Mouse (Mus musculus) stomach, embryonic 16.5 days (tissue): ENCODE results near the gene Zdhhc4. TPM values are rescaled to one million over a fixed set of nuclear protein-coding genes. Genes with fewer than 3 reads are reported as not detected.
A peak's percentile ranks its signal among the peaks of the same experiment; 100 is the strongest.

Source experiments
- ATAC-seq: fragments of 200-750 bp; cut with Nextera tagmentation; 2 replicates; pipeline ENCODE4 v1.8.0; 2017; ENCODE audit warnings: moderate number of reproducible peaks, moderate TSS enrichment; ENCODE audit not compliant: insufficient read depth, low FRiP score
- H3K27ac ChIP-seq: fragments of 300-500 bp; sonication (generic); 2 replicates; pipeline ENCODE4 v1.5.1; 2014; ENCODE audit warnings: low read length
- H3K27me3 ChIP-seq: fragments of 300-500 bp; sonication (generic); 2 replicates; pipeline ENCODE4 v1.6.1; 2014; ENCODE audit warnings: low read length, control low read depth, mixed read lengths; ENCODE audit not compliant: control insufficient read depth, insufficient read depth
- H3K36me3 ChIP-seq: fragments of 300-500 bp; sonication (generic); 2 replicates; pipeline ENCODE4 v1.6.1; 2014; ENCODE audit warnings: low read length; ENCODE audit not compliant: control insufficient read depth, insufficient read depth
- H3K4me1 ChIP-seq: fragments of 300-500 bp; sonication (generic); 2 replicates; pipeline ENCODE4 v1.6.1; 2014; ENCODE audit warnings: low read length, control low read depth, mixed read lengths; ENCODE audit not compliant: control insufficient read depth, insufficient read depth
- H3K4me2 ChIP-seq: fragments of 300-500 bp; sonication (generic); 2 replicates; pipeline ENCODE4 v1.6.1; 2014; ENCODE audit warnings: low read depth, low read length, mixed read lengths
- H3K4me3 ChIP-seq: fragments of 300-500 bp; sonication (generic); replicated peaks from 2 replicates; pipeline ENCODE4 v1.5.1; 2014; ENCODE audit warnings: mild to moderate bottlenecking, low read length
- H3K9ac ChIP-seq: fragments of 300-500 bp; sonication (generic); 2 replicates; pipeline ENCODE4 v1.6.1; 2014; ENCODE audit warnings: low read length
- H3K9me3 ChIP-seq: fragments of 300-500 bp; sonication (generic); replicated peaks from 2 replicates; pipeline ENCODE4 v1.6.1; 2016; ENCODE audit warnings: low read length, control low read depth; ENCODE audit not compliant: control insufficient read depth
- WGBS: fragments of 180-500 bp; shearing (Covaris S2); extraction: QIAGEN DNeasy Blood & Tissue Kit; methylation state at CpG from one replicate; pipeline ENCODE4 v1.1.7; 2014; 5-methylcytosine and 5-hydroxymethylcytosine counted together
- polyA plus RNA-seq: library from polyadenylated mRNA; unstranded; fragments of >200 nt; fragmentation: Nextera tagmentation; extraction: Ambion mirVana; gene quantifications from 2 replicates; pipeline ENCODE4 v1.2.1, GENCODE M21; 2015

Gene Zdhhc4
- polyA plus RNA-seq, 1 experiment from 2014 or later = 63.6 TPM

DNA sequence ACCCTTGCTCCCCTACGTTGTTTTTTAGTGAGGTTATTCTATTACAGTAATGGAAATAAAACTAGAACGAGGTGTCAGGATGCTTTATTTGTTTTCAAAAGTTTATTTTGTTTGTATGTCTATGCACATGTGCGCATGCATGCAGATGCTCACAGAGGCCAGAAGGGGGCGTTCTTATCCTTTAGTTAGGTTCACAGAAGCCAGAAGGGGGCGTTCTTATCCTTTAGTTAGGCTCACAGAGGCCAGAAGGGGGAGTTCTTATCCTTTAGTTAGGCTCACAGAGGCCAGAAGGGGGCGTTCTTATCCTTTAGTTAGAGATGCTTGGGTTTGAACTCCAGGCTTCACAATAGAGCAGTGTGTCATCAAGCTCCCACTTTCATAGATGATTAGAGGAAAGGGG lies 7.5 kb upstream of the Zdhhc4 start:
- no peak overlapping the region for H3K4me3 ChIP-seq
- H3K4me1 ChIP-seq = no peaks in the 10 kb centered on the region
- ATAC-seq = no peak
- no peak overlapping the region for H3K9ac ChIP-seq
- H3K27ac ChIP-seq = no peak overlapping the region
- no peaks in the 10 kb centered on the region for H3K27me3 ChIP-seq
- 62% methylated on average over 6 of the region's 6 CpGs for WGBS
- H3K9me3 ChIP-seq = no peaks in the 10 kb centered on the region
- H3K36me3 ChIP-seq = no peaks in the 10 kb centered on the region
- no peak overlapping the region for H3K4me2 ChIP-seq

DNA sequence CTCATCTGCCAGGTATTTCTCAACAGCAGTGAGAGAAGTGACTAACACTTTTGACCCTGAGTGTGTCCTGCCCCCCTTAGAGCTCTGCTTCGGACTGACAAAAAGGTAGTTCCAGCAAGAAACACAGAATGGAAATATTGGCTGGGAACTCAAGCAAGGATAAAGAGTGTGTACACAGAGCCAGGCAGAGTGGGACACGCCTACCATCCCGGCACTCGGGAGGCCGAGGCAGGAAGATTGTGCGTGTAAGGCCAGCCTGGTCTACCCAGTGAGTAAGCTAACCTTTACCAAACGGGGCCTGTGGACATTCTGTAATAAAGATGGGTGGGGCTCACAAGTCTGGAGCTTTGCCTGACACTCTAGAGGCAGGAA lies 6.0 kb upstream of the Zdhhc4 start:
- Histone ChIP-seq H3K4me2 (no peak overlapping the region), H3K27me3 (no peaks in the 10 kb centered on the region), H3K4me3 (no peak overlapping the region), H3K4me1 (no peaks in the 10 kb centered on the region), H3K9ac (no peak overlapping the region), H3K36me3 (no peaks in the 10 kb centered on the region), H3K9me3 (no peaks in the 10 kb centered on the region), H3K27ac (no peak overlapping the region)
- ATAC-seq = no peak
- WGBS = 70% methylated on average over 7 of the region's 7 CpGs

DNA sequence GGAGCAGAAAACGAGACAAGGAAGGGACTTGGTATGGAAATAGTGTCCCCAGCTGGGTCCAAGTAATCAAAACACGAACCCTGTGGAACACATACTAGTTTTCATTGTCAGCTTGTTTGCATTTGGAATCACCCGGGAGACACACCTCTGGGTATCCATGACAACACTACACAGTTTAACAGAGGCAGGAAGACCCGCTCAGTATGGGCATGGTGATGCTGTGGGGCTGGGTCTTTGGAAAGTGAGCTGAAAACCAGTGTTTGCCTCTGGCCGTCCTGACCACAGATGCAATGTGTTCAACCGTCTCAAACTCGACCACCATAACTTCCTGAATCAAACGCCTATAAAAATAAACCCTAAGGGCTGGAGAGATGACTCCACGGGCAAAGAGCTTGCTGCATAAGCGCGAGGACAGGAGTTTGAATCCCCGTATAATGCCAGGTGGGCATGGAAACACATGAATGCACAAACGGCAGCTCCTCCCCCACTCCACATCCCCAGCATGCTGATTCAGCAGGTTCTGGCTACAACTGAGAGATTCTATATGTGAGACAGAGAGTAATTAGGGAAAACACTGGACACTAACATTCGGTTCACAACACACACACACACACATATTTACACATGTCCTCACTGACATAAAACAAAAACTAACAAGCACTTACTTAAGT lies 5.5 kb upstream of the Zdhhc4 start:
- no peaks in the 10 kb centered on the region for H3K36me3 ChIP-seq
- H3K4me2 ChIP-seq = 0 out of 2 replicates have a peak overlapping the region, but pooled peaks have one; percentile 21
- H3K27me3 ChIP-seq = no peaks in the 10 kb centered on the region
- WGBS = 64% methylated on average over 14 of the region's 14 CpGs
- H3K9me3 ChIP-seq = no peaks in the 10 kb centered on the region
- H3K4me1 ChIP-seq = no peaks in the 10 kb centered on the region; the same call in 1 of the 2 replicates
- no peak for ATAC-seq
- no peak overlapping the region for H3K9ac ChIP-seq
- no peak overlapping the region for H3K27ac ChIP-seq
- H3K4me3 ChIP-seq = no peak overlapping the region

DNA sequence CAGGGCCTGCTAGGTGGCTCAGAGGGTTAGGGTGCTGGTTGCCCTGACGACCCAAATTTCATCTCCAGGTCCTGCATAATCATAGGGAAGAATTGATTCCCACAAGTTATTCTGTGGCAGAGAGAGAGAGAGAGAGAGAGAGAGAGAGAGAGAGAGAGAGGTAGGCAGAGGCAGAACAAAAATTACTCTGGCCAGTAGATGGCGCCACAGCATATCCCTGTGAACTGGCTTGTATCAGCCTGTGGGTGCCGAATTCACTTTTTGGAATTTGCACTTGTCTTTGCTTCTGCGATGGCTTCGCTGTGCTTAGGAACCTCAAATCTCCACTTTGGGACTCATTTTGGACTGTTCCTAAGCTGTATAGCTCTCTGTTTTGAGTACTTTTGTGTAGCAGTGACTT lies 4.8 kb upstream of the Zdhhc4 start:
- ATAC-seq = no peak

DNA sequence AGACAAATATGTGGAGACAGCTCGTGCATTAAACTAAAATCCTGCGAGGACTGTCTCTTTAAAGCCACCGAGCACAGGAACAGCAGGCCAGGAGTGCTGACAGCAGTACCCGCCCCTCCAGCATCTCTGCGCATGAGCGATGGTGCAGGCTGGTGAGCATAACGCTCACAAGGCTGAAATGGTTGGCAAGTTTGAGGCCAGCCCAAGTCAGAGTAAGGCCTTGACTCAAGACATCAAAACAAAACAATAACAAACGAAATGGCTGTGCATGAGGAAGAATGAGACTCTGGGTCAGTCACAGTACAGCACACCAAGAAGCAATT lies 11.8 kb downstream of the Zdhhc4 start:
- H3K4me1 ChIP-seq = peaks cover 16% of the 10 kb centered on the region
- ATAC-seq = no peak
- H3K4me3 ChIP-seq = no peak overlapping the region
- H3K4me2 ChIP-seq = no peak overlapping the region
- H3K27ac ChIP-seq = no peak overlapping the region
- no peaks in the 10 kb centered on the region for H3K9me3 ChIP-seq
- H3K9ac ChIP-seq = no peak overlapping the region
- 0 out of 2 replicates have a peak, but pooled peaks cover 3% of the 10 kb centered on the region for H3K36me3 ChIP-seq
- WGBS = 90% methylated on average over 8 of the region's 8 CpGs
- no peaks in the 10 kb centered on the region for H3K27me3 ChIP-seq

More for the DNA sequence above, 4.8 kb upstream of the Zdhhc4 start:
- Histone ChIP-seq H3K9me3 (no peaks in the 10 kb centered on the region), H3K27ac (no peak overlapping the region), H3K4me2 (peak overlapping the region; percentile 21; the same call in 1 of the 2 replicates), H3K27me3 (no peaks in the 10 kb centered on the region), H3K4me1 (no peaks in the 10 kb centered on the region; the same call in 1 of the 2 replicates), H3K4me3 (no peak overlapping the region), H3K36me3 (no peaks in the 10 kb centered on the region), H3K9ac (no peak overlapping the region)
- WGBS = 10% methylated on average over 5 of the region's 5 CpGs

DNA sequence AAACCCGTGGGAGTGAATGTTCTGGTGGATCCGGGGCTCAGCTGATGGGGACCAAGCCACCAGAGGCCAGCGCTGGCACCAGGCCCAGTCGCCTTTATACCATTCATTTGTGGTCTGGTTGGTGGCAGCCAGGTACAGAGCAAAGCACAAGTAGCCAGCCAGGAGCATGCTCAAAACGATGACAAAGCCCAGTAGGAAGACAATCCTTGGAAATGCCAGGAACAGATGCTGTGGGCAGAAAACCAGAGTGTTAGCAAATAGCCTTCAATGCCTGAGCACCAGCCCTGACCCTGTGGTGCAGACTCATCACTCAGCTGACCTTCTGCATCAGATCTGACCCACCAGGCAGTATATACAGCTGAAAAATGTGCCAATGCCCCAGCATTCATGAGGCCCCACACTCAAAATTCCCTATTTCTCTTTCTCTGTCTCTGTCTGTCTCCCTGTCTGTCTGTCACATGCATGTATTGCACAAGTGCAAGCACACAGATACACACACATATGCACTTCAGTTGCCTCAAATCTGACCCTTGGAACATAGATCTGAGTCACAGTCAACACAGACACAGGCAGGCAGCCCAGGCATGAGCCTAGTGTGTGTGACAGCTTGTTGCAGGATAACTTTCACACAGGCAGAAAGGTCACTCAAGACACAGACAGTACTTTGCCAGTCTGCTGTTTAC lies 12.3 kb downstream of the Zdhhc4 start:
- H3K36me3 ChIP-seq = peaks cover 4% of the 10 kb centered on the region; the same call in 1 of the 2 replicates

DNA sequence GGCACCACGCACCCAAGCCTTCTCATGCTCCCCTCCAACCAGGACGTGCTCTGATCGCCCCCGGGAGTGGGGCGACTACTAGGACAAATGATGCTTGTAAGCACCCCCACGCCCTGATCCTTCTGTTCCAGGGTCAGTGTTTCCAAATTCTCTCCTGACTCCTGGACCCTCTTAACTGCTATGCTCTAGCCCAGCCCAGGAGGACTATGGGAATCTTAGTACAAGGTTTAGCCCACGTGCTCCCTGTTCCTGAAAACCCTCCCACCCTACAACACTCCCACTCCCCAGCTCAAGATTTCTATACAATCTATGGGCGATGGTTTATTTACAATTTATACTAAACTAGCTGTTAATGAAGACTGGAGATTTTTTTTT lies 13.6 kb downstream of the Zdhhc4 start:
- 12% methylated on average over 8 of the region's 8 CpGs for WGBS
- H3K9ac ChIP-seq = peak overlapping the region; percentile 97
- peak overlapping the region; percentile 77 for H3K4me3 ChIP-seq
- H3K27ac ChIP-seq = no peak overlapping the region
- ATAC-seq = 0 out of 2 replicates have a peak, but pooled peaks have one; percentile 4
- peaks cover 16% of the 10 kb centered on the region for H3K4me1 ChIP-seq
- peaks cover 12% of the 10 kb centered on the region; the same call in 1 of the 2 replicates for H3K36me3 ChIP-seq
- no peaks in the 10 kb centered on the region for H3K27me3 ChIP-seq
- peak overlapping the region; percentile 57 for H3K4me2 ChIP-seq
- no peaks in the 10 kb centered on the region for H3K9me3 ChIP-seq

More for the DNA sequence above, 12.3 kb downstream of the Zdhhc4 start:
- Histone ChIP-seq H3K4me2 (no peak overlapping the region), H3K27ac (no peak overlapping the region), H3K27me3 (no peaks in the 10 kb centered on the region), H3K4me3 (no peak overlapping the region), H3K4me1 (peaks cover 16% of the 10 kb centered on the region), H3K9me3 (no peaks in the 10 kb centered on the region), H3K9ac (no peak overlapping the region)
- 87% methylated on average over 5 of the region's 5 CpGs for WGBS
- no peak for ATAC-seq

DNA sequence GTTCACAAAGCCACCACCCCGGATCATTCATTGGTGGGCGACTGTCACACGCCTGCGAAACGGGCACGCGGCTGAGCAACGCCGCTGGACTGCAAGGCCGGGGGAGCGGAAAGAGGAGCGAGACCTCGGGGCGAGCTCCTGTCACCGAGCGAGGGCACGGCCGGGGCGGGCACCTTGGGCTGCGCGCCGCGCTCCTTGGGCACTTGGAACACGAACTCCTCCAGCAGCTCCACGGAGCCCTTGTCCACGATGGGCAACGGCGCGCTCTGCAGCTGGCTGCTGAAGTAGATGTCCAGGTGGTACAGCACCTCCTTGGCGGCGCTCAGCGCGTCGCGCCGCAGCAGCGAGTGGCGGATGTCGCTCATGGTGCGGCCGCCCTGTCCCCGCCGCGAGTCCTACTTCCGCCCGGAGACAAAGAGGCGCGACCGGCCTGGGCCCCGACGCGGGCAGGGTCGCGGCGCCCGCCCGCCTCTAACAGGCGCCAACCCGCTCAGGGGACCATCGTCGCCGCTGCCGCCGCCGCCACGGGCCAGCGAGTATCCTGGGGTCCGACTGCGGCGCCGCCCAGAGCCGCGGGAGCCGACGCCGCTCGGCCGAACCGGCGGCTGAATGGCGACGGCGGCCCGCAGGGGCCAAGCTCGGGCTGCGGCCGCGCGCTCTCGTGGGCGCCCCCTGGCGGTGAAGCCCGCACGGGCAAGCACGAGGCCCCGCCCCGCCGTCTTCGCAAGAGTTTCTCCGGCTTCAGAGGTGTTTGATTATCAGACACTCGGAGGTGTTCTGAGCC lies 14.1 kb downstream of the Zdhhc4 start, which contains the start of gene E130309D02Rik:
Gene E130309D02Rik (minus strand): TSS at position 631 of the 784 bp plus-strand sequence.
- no peaks in the 10 kb centered on the region for H3K9me3 ChIP-seq
- H3K9ac ChIP-seq = peak within 1 kb of the TSS; percentile 97
- ATAC-seq = peak; percentile 89
- H3K4me3 ChIP-seq = peak within 1 kb of the TSS; percentile 77
- peak within 1 kb of the TSS; percentile 87 for H3K27ac ChIP-seq
- H3K4me1 ChIP-seq = peaks cover 16% of the 10 kb centered on the region
- under 1% methylated on average over 90 of the region's 101 CpGs for WGBS
- H3K4me2 ChIP-seq = peak within 1 kb of the TSS; percentile 85
- peaks cover 14% of the 10 kb centered on the region; the same call in 1 of the 2 replicates for H3K36me3 ChIP-seq
- no peaks in the 10 kb centered on the region for H3K27me3 ChIP-seq
